Mouse (Mus musculus) stomach, postnatal 0 days (tissue): ENCODE measurements at regions not wholly inside any gene's neighbourhood (a gene's known extent, or its start where the extent isn't known, plus 50 kb on each side); places are given as distances from the start of the nearest gene placed in this dataset.

Experiments used
- CTCF ChIP-seq: IDR thresholded peaks from 2 replicates; pipeline ENCODE4 v1.5.1; 2016; ENCODE audit warnings: antibody characterized with exemption, low read depth, mild to moderate bottlenecking, moderate library complexity
- EP300 ChIP-seq: optimal IDR thresholded peaks from 2 replicates; pipeline ENCODE3; 2016; ENCODE audit warnings: antibody characterized with exemption

GRCm38 (mm10) chr7:69572626-69573394 is 793.7 kb downstream of the Nr2f2 start:
- TF ChIP-seq EP300 (no peak), CTCF (no peak)
